Mouse (Mus musculus): Measurements from ENCODE around the gene Entpd3. TPM values are rescaled to one million over a fixed set of nuclear protein-coding genes. Genes with fewer than 3 reads are reported as not detected.
"Not testable (repeated sequence)": the region's sequence is repeated elsewhere in the genome, so short reads cannot be mapped to it uniquely, and the experiment has no call there.

The Entpd3 gene
- polyA plus RNA-seq, 1 experiment from 2014 or later, result 0.66 TPM

GRCm38 (mm10) chr9:120528815-120529510 lies 10.7 kb upstream of the Entpd3 start:
- Histone ChIP-seq H3K9ac (ENCODE audit: low read depth, low read length) (no peak overlapping the region), H3K27ac (ENCODE audit: low read depth, low read length) (no peak overlapping the region), H3K36me3 (ENCODE audit: control insufficient read depth, insufficient read depth, low read length) (no peaks in the 10 kb centered on the region), H3K4me3 (ENCODE audit: low read depth, low read length) (no peak overlapping the region), H3K4me1 (ENCODE audit: control insufficient read depth, insufficient read depth, low read length) (no peaks in the 10 kb centered on the region), H3K4me2 (no peak overlapping the region), H3K27me3 (ENCODE audit: control insufficient read depth, insufficient read depth, low read length) (no peaks in the 10 kb centered on the region), H3K9me3 (replicated peaks; ENCODE audit: control insufficient read depth, low read length) (no peaks in the 10 kb centered on the region)
- WGBS (ENCODE audit: insufficient replicate concordance), result 81% methylated on average over 17 of the region's 17 CpGs
- ATAC-seq (replicated peaks; ENCODE audit: insufficient number of reproducible peaks, low FRiP score, low TSS enrichment), result no peak

GRCm38 (mm10) chr9:120530471-120530870 lies 9.1 kb upstream of the Entpd3 start:
- Histone ChIP-seq H3K9ac (ENCODE audit: low read depth, low read length) (no peak overlapping the region), H3K4me3 (ENCODE audit: low read depth, low read length) (no peak overlapping the region)
- WGBS (ENCODE audit: insufficient replicate concordance), result 77% methylated on average over 5 of the region's 5 CpGs

GRCm38 (mm10) chr9:120532062-120532461 lies 7.6 kb upstream of the Entpd3 start:
- H3K36me3 ChIP-seq (ENCODE audit: control insufficient read depth, insufficient read depth, low read length), result no peaks in the 10 kb centered on the region
- no peak overlapping the region for H3K4me3 ChIP-seq (ENCODE audit: low read depth, low read length)
- H3K9me3 ChIP-seq (replicated peaks; ENCODE audit: control insufficient read depth, low read length), result no peaks in the 10 kb centered on the region
- no peaks in the 10 kb centered on the region for H3K27me3 ChIP-seq (ENCODE audit: control insufficient read depth, insufficient read depth, low read length)
- no peak overlapping the region for H3K9ac ChIP-seq (ENCODE audit: low read depth, low read length)
- no peaks in the 10 kb centered on the region for H3K4me1 ChIP-seq (ENCODE audit: control insufficient read depth, insufficient read depth, low read length)
- WGBS (ENCODE audit: insufficient replicate concordance), result 83% methylated on average over 6 of the region's 6 CpGs
- H3K4me2 ChIP-seq, result no peak overlapping the region
- H3K27ac ChIP-seq (ENCODE audit: low read depth, low read length), result no peak overlapping the region
- ATAC-seq (replicated peaks; ENCODE audit: insufficient number of reproducible peaks, low FRiP score, low TSS enrichment), result no peak

More at GRCm38 (mm10) chr9:120530471-120530870, 9.1 kb upstream of the Entpd3 start:
- H3K36me3 ChIP-seq (ENCODE audit: control insufficient read depth, insufficient read depth, low read length), result no peaks in the 10 kb centered on the region
- no peak overlapping the region for H3K4me2 ChIP-seq
- H3K4me1 ChIP-seq (ENCODE audit: control insufficient read depth, insufficient read depth, low read length), result no peaks in the 10 kb centered on the region
- H3K9me3 ChIP-seq (replicated peaks; ENCODE audit: control insufficient read depth, low read length), result no peaks in the 10 kb centered on the region
- H3K27me3 ChIP-seq (ENCODE audit: control insufficient read depth, insufficient read depth, low read length), result no peaks in the 10 kb centered on the region
- no peak overlapping the region for H3K27ac ChIP-seq (ENCODE audit: low read depth, low read length)
- ATAC-seq (replicated peaks; ENCODE audit: insufficient number of reproducible peaks, low FRiP score, low TSS enrichment), result no peak

GRCm38 (mm10) chr9:120532691-120533090 lies 6.9 kb upstream of the Entpd3 start:
- Histone ChIP-seq H3K9me3 (replicated peaks; ENCODE audit: control insufficient read depth, low read length) (no peaks in the 10 kb centered on the region), H3K4me1 (ENCODE audit: control insufficient read depth, insufficient read depth, low read length) (no peaks in the 10 kb centered on the region), H3K36me3 (ENCODE audit: control insufficient read depth, insufficient read depth, low read length) (no peaks in the 10 kb centered on the region), H3K9ac (ENCODE audit: low read depth, low read length) (no peak overlapping the region), H3K27ac (ENCODE audit: low read depth, low read length) (no peak overlapping the region), H3K4me2 (no peak overlapping the region), H3K27me3 (ENCODE audit: control insufficient read depth, insufficient read depth, low read length) (no peaks in the 10 kb centered on the region), H3K4me3 (ENCODE audit: low read depth, low read length) (no peak overlapping the region)
- WGBS (ENCODE audit: insufficient replicate concordance), result 74% methylated on average over 6 of the region's 6 CpGs
- ATAC-seq (replicated peaks; ENCODE audit: insufficient number of reproducible peaks, low FRiP score, low TSS enrichment), result no peak

- not testable (repeated sequence) for H3K27ac ChIP-seq (ENCODE audit: low read depth, low read length); H3K27me3 ChIP-seq (ENCODE audit: control insufficient read depth, insufficient read depth, low read length); ATAC-seq (replicated peaks; ENCODE audit: insufficient number of reproducible peaks, low FRiP score, low TSS enrichment); H3K9me3 ChIP-seq (replicated peaks; ENCODE audit: control insufficient read depth, low read length); H3K9ac ChIP-seq (ENCODE audit: low read depth, low read length); H3K4me1 ChIP-seq (ENCODE audit: control insufficient read depth, insufficient read depth, low read length); H3K4me3 ChIP-seq (ENCODE audit: low read depth, low read length); H3K4me2 ChIP-seq; H3K36me3 ChIP-seq (ENCODE audit: control insufficient read depth, insufficient read depth, low read length)
- WGBS (ENCODE audit: insufficient replicate concordance), result 87% methylated on average over 8 of the region's 8 CpGs
Measured at GRCm38 (mm10) chr9:120533446-120533950, 6.1 kb upstream of the Entpd3 start.

- H3K4me1 ChIP-seq (ENCODE audit: control insufficient read depth, insufficient read depth, low read length), result peaks cover 4% of the 10 kb centered on the region
- H3K9me3 ChIP-seq (replicated peaks; ENCODE audit: control insufficient read depth, low read length), result no peaks in the 10 kb centered on the region
- H3K36me3 ChIP-seq (ENCODE audit: control insufficient read depth, insufficient read depth, low read length), result no peaks in the 10 kb centered on the region
- no peak overlapping the region for H3K9ac ChIP-seq (ENCODE audit: low read depth, low read length)
- 67% methylated on average over 1 of the region's 2 CpGs for WGBS (ENCODE audit: insufficient replicate concordance)
- no peak overlapping the region for H3K4me2 ChIP-seq
- H3K27me3 ChIP-seq (ENCODE audit: control insufficient read depth, insufficient read depth, low read length), result peaks cover 31% of the 10 kb centered on the region
- no peak overlapping the region for H3K27ac ChIP-seq (ENCODE audit: low read depth, low read length)
- no peak overlapping the region for H3K4me3 ChIP-seq (ENCODE audit: low read depth, low read length)
- no peak for ATAC-seq (replicated peaks; ENCODE audit: insufficient number of reproducible peaks, low FRiP score, low TSS enrichment)
Measured at GRCm38 (mm10) chr9:120541411-120541810, 1.8 kb downstream of the Entpd3 start.

- no peaks in the 10 kb centered on the region for H3K9me3 ChIP-seq (replicated peaks; ENCODE audit: control insufficient read depth, low read length)
- H3K4me1 ChIP-seq (ENCODE audit: control insufficient read depth, insufficient read depth, low read length), result peaks cover 4% of the 10 kb centered on the region
- H3K27ac ChIP-seq (ENCODE audit: low read depth, low read length), result no peak overlapping the region
- H3K27me3 ChIP-seq (ENCODE audit: control insufficient read depth, insufficient read depth, low read length), result peaks cover 31% of the 10 kb centered on the region
- no peak for ATAC-seq (replicated peaks; ENCODE audit: insufficient number of reproducible peaks, low FRiP score, low TSS enrichment)
- H3K4me3 ChIP-seq (ENCODE audit: low read depth, low read length), result no peak overlapping the region
- no peaks in the 10 kb centered on the region for H3K36me3 ChIP-seq (ENCODE audit: control insufficient read depth, insufficient read depth, low read length)
- WGBS (ENCODE audit: insufficient replicate concordance), result 36% methylated on average over 6 of the region's 6 CpGs
- no peak overlapping the region for H3K4me2 ChIP-seq
- no peak overlapping the region for H3K9ac ChIP-seq (ENCODE audit: low read depth, low read length)
Measured at GRCm38 (mm10) chr9:120542241-120542640, 2.6 kb downstream of the Entpd3 start.

- Histone ChIP-seq H3K9ac (ENCODE audit: low read depth, low read length) (no peak overlapping the region), H3K4me1 (ENCODE audit: control insufficient read depth, insufficient read depth, low read length) (no peaks in the 10 kb centered on the region), H3K4me2 (no peak overlapping the region), H3K9me3 (replicated peaks; ENCODE audit: control insufficient read depth, low read length) (no peaks in the 10 kb centered on the region), H3K4me3 (ENCODE audit: low read depth, low read length) (no peak overlapping the region), H3K27ac (ENCODE audit: low read depth, low read length) (no peak overlapping the region), H3K27me3 (ENCODE audit: control insufficient read depth, insufficient read depth, low read length) (peaks cover 9% of the 10 kb centered on the region), H3K36me3 (ENCODE audit: control insufficient read depth, insufficient read depth, low read length) (no peaks in the 10 kb centered on the region)
- WGBS (ENCODE audit: insufficient replicate concordance), result 77% methylated on average over 2 of the region's 2 CpGs
- no peak for ATAC-seq (replicated peaks; ENCODE audit: insufficient number of reproducible peaks, low FRiP score, low TSS enrichment)
Measured at GRCm38 (mm10) chr9:120545994-120546393, 6.4 kb downstream of the Entpd3 start.

- Histone ChIP-seq H3K27ac (ENCODE audit: low read depth, low read length) (no peak overlapping the region), H3K36me3 (ENCODE audit: control insufficient read depth, insufficient read depth, low read length) (no peaks in the 10 kb centered on the region), H3K4me2 (no peak overlapping the region), H3K4me3 (ENCODE audit: low read depth, low read length) (no peak overlapping the region), H3K9ac (ENCODE audit: low read depth, low read length) (no peak overlapping the region), H3K27me3 (ENCODE audit: control insufficient read depth, insufficient read depth, low read length) (peaks cover 7% of the 10 kb centered on the region), H3K4me1 (ENCODE audit: control insufficient read depth, insufficient read depth, low read length) (no peaks in the 10 kb centered on the region), H3K9me3 (replicated peaks; ENCODE audit: control insufficient read depth, low read length) (no peaks in the 10 kb centered on the region)
- ATAC-seq (replicated peaks; ENCODE audit: insufficient number of reproducible peaks, low FRiP score, low TSS enrichment), result no peak
- WGBS (ENCODE audit: insufficient replicate concordance), result 91% methylated on average over 9 of the region's 9 CpGs
Measured at GRCm38 (mm10) chr9:120546482-120546881, 6.9 kb downstream of the Entpd3 start.

Data from heart, embryonic 11.5 days (tissue).